Mouse (Mus musculus) 3134 (cell line): ENCODE measurements around the gene Olfr667.
"Not testable (repeated sequence)": the region's sequence is repeated elsewhere in the genome, so short reads cannot be mapped to it uniquely, and the experiment has no call there.

Experiments used
- DNase-seq: peaks from one replicate; pipeline ENCODE4 v3.0.0-alpha.2; 2011; ENCODE audit warnings: low spot score; ENCODE audit not compliant: insufficient read length; ENCODE audit errors: extremely low read depth

Olfr667 gene

DNA sequence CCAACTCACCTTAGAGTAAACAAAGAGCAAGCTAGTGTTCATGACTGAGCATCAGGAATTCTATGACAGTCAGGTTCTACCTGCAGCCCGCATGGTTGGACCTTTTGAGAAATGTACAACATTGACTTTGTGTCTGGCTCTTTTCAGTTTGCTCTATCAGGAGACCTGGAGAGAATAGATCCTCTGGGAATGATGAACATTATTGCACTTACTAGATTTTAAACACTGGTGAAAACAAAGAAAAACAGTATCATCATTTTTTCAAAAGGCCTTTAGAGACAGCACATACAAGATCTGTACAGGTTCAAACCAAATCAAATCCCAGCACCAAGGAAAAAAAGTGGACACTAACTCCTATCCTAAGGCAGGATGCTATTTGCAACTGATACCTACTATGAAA is at the start of gene Olfr667:
Gene Olfr667 (minus strand): TSS at position 101 of the 400 bp plus-strand sequence.
- DNase-seq: no peak

- no peak for DNase-seq
Measured at GRCm38 (mm10) chr7:104962520-104962919, 41.2 kb upstream of the Olfr667 start, which contains the start of gene Olfr670. Gene Olfr670, minus strand, starts transcription at chr7:104962620.

GRCm38 (mm10) chr7:104950234-104950633 is 29.0 kb upstream of the Olfr667 start:
- DNase-seq: not testable (repeated sequence)

DNA sequence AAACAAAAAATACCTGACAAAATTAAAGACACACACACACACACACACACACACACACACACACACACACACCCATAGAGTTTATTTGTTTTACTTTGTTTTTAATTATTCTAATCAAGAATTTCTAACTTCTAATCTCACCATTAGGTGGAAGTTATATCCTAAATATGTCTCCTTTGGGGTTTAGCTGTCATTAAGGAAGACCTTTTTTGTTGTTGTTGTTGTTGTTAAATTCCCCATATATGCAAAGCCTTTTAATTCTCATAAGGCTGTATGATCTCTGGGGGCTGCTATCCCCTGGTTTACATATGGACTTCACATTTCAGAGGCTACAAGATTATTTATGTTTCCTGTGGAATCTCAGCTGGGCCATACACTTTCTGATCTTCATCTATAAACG is 12.7 kb upstream of the Olfr667 start, which contains the start of gene Olfr669:
Gene Olfr669 (plus strand): TSS at position 301 of the 400 bp plus-strand sequence.
- no peak for DNase-seq

DNA sequence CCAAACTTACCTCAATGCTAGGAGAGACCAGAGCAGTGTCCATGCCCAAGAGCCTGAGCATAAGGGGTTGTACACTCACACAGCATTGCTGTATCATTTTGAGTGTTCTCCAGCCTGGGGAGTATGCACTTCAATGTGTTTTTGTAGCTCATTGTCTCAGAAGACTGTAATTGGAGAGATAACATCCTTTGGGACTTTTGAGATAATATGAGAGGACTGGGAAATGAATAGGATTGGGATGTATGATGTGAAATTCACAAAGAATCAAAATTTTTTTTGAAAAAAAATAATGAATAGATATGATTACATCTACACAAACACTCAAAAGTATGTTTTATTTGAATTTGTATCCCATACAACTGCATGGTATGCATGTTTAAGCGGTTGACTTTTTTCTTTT is 6.7 kb upstream of the Olfr667 start, which contains the start of gene Olfr668:
Gene Olfr668 (minus strand): TSS at position 101 of the 400 bp plus-strand sequence.
- no peak for DNase-seq

DNA sequence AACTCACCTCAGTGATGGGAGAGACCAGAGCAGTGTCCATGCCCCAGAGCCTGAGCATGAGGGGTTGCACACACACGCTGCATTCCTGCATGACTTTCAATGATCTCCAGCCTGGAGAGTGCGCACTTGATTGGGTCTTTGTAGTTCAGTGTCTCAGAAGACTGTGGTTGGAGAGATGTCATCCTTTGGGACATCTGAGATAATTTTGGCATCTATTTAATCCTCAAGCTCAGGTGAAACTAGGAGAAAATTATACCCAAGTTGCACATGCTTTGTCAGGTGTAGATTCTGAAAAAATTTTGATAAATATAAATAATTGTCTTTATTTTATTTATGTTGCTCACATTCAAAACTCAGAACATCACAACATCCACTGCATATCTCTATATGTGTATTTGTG is 25.4 kb downstream of the Olfr667 start, which contains the start of gene Olfr666:
Gene Olfr666 (minus strand): TSS at position 101 of the 400 bp plus-strand sequence.
- DNase-seq: no peak

DNA sequence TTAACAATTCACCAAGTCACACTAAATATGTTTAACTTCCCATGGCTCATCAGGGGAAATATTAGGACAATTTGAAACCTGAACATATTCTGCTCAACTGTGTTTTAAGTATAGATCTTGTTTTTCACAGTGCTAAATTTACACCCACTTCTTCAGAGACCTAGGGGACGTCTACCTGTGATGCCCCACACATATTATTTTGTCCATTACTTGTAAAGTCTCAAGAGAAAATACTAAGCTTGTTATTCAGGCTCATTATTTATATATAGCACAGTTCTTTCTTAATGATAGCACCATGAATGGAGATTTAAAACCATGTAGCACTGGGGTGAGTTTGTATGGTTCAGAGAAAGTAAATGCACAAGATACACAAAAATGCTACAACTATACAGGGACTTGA is 43.6 kb downstream of the Olfr667 start, which contains the start of gene Olfr665:
Gene Olfr665 (plus strand): TSS at position 301 of the 400 bp plus-strand sequence.
- no peak for DNase-seq
